8 mouse cellular contexts compared by ENCODE assay signal in the genomic region with DNA sequence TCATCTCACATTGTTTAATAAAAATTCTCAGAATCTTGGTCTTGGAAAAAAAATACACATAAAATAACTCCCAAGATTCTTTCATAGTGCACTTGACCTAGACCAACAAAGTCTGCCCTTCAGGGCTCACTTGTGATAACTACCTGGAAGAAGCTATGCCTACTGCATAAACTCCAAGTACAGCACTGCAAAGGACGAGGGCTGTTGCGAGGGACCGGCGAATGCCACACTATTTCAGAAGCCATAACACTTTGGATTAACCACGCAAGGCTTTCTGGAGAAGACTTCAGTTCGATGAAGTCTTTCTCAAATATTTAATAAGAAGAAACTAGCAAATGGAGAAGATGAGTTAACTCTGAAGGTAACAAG. TPM values are rescaled to one million over a fixed set of nuclear protein-coding genes. Genes with fewer than 3 reads are reported as not detected.
DNase-seq lines count a peak whose midpoint lies in the region; ATAC-seq and TF ChIP-seq lines count a peak whose summit lies in the region.

No protein-coding gene starts in this region.

- H3K4me3 ChIP-seq in heart, embryonic 13.5 days, result peak overlapping the region; percentile 74
- H3K4me3 ChIP-seq in MEL (ENCODE audit: control insufficient read depth in 1 of 2, insufficient read depth in 1 of 2, low read depth in 2 of 2, low read length in 2 of 2), result peak overlapping the region; percentile 37 to 57
- H3K4me3 ChIP-seq in heart, postnatal 0 days (ENCODE audit: low read depth, low read length), result peak overlapping the region; percentile 74

- TF ChIP-seq POLR2A in MEL (IDR thresholded peaks at IDR 0.05; ENCODE audit: control insufficient read depth in 1 of 2, insufficient read depth in 1 of 2, low read depth in 1 of 2, low read length in 2 of 2, poor library complexity in 1 of 2), result no peak

- peaks cover 5% of the 10 kb centered on the region for H3K4me1 ChIP-seq in heart, embryonic 13.5 days
- peaks cover 0 to 3% of the 10 kb centered on the region in 2 experiments; a peak in 2 of 4 replicates for H3K4me1 ChIP-seq in MEL (ENCODE audit: control insufficient read depth in 1 of 2, insufficient read depth in 2 of 2, low read length in 2 of 2)
- H3K4me1 ChIP-seq in heart, postnatal 0 days (ENCODE audit: control insufficient read depth, insufficient read depth), result no peaks in the 10 kb centered on the region

- H3K79me2 ChIP-seq in MEL (ENCODE audit: control insufficient read depth, insufficient read depth, low read length, poor library complexity), result peaks cover 5% of the 10 kb centered on the region

- WGBS in heart, embryonic 13.5 days, result 45% methylated on average over 6 of the region's 6 CpGs
- 41% methylated on average over 6 of the region's 6 CpGs for WGBS in heart, postnatal 0 days

- no peak for ATAC-seq in heart, embryonic 13.5 days (ENCODE audit: extremely low read depth, insufficient number of reproducible peaks, low FRiP score, low TSS enrichment)
- ATAC-seq in heart, postnatal 0 days (ENCODE audit: insufficient read depth, low read depth), result peak; percentile 24; the same call in 1 of the 2 replicates
- ATAC-seq in megakaryocyte, adult 5-6 weeks (ENCODE audit: poor library complexity, severe bottlenecking), result peak; percentile 26

- peaks cover 9% of the 10 kb centered on the region; the same call in 1 of the 2 replicates for H3K27me3 ChIP-seq in heart, embryonic 13.5 days (replicated peaks)
- no peaks in the 10 kb centered on the region for H3K27me3 ChIP-seq in MEL (ENCODE audit: control insufficient read depth in 1 of 2, insufficient read depth in 2 of 2, low read length in 2 of 2)
- no peaks in the 10 kb centered on the region for H3K27me3 ChIP-seq in heart, postnatal 0 days (ENCODE audit: control insufficient read depth, insufficient read depth, low read length)

- H3K36me3 ChIP-seq in heart, embryonic 13.5 days, result no peaks in the 10 kb centered on the region
- H3K36me3 ChIP-seq in MEL (ENCODE audit: control insufficient read depth in 1 of 2, insufficient read depth in 2 of 2, low read length in 2 of 2), result no peaks in the 10 kb centered on the region
- no peaks in the 10 kb centered on the region for H3K36me3 ChIP-seq in heart, postnatal 0 days (replicated peaks; ENCODE audit: control insufficient read depth, insufficient read depth, low read length)

- TF ChIP-seq RAD21 in MEL (IDR thresholded peaks at IDR 0.05; ENCODE audit: low read depth, low read length), result no peak

- no peaks in the 10 kb centered on the region for H3K9me3 ChIP-seq in heart, embryonic 13.5 days
- H3K9me3 ChIP-seq in MEL (replicated peaks; ENCODE audit: insufficient read depth, low read length), result no peaks in the 10 kb centered on the region
- no peaks in the 10 kb centered on the region for H3K9me3 ChIP-seq in heart, postnatal 0 days (replicated peaks; ENCODE audit: control insufficient read depth, low read length)

- no peak for TF ChIP-seq EP300 in MEL (IDR thresholded peaks at IDR 0.05; ENCODE audit: low read depth in 1 of 2, low read length in 2 of 2)
- no peak for TF ChIP-seq EP300 in heart, postnatal 0 days (IDR thresholded peaks at IDR 0.05; ENCODE audit: low read depth)

- DNase-seq in heart, adult 9 months (ENCODE audit: low spot score in 2 of 2), result no peak
- no peak for DNase-seq in MEL (ENCODE audit: low read depth, low spot score)
- DNase-seq in heart, postnatal 0 days (ENCODE audit: low spot score), result no peak
- DNase-seq in right cerebral cortex, postnatal 14 days, result no peak
- no peak for DNase-seq in right cerebral cortex, adult 18-20 months
- no peak for DNase-seq in frontal cortex, postnatal 25 days (ENCODE audit: low spot score in 2 of 2)

- H3K4me2 ChIP-seq in heart, embryonic 13.5 days, result peak overlapping the region; percentile 83
- peak overlapping the region; percentile 60 for H3K4me2 ChIP-seq in heart, postnatal 0 days (ENCODE audit: low read depth, low read length)

- peak overlapping the region; percentile 64; the same call in 1 of the 2 replicates for H3K9ac ChIP-seq in heart, embryonic 13.5 days
- H3K9ac ChIP-seq in MEL (ENCODE audit: control insufficient read depth, low read depth, low read length, poor library complexity, severe bottlenecking), result peak overlapping the region; percentile 52
- H3K9ac ChIP-seq in heart, postnatal 0 days (replicated peaks; ENCODE audit: low read depth, low read length), result no peak overlapping the region

- H3K27ac ChIP-seq in heart, embryonic 13.5 days (replicated peaks), result peak overlapping the region; percentile 78
- H3K27ac ChIP-seq in MEL (ENCODE audit: control insufficient read depth, low read depth, low read length), result peak overlapping the region; percentile 46
- H3K27ac ChIP-seq in heart, postnatal 0 days (ENCODE audit: low read depth), result peak overlapping the region; percentile 65

- TF ChIP-seq CTCF in MEL (IDR thresholded peaks at IDR 0.05 in 2 of 3, conservative IDR thresholded peaks at IDR 0.05 in 1 of 3; ENCODE audit: control insufficient read depth in 1 of 3, insufficient read depth in 1 of 3, low read depth in 2 of 3, low read length in 3 of 3, poor library complexity in 1 of 3, severe bottlenecking in 1 of 3), result no peak
- no peak for TF ChIP-seq CTCF in heart, postnatal 0 days (IDR thresholded peaks at IDR 0.05; ENCODE audit: low read depth)

TF ChIP-seq in MEL, 35 proteins besides CTCF, POLR2A, EP300 and RAD21:
- TF ChIP-seq MAZ (IDR thresholded peaks at IDR 0.05; ENCODE audit: low read depth, low read length), result no peak
- no peak for TF ChIP-seq SIN3A (IDR thresholded peaks at IDR 0.05; ENCODE audit: low read length)
- TF ChIP-seq ZKSCAN1 (IDR thresholded peaks at IDR 0.05; ENCODE audit: low read depth, low read length), result no peak
- TF ChIP-seq NELFE (IDR thresholded peaks at IDR 0.05; ENCODE audit: low read depth, low read length), result no peak
- TF ChIP-seq BHLHE40 (IDR thresholded peaks at IDR 0.05; ENCODE audit: borderline replicate concordance, low read depth, low read length), result no peak
- TF ChIP-seq ZMIZ1 (IDR thresholded peaks at IDR 0.05; ENCODE audit: low read depth, low read length), result no peak
- TF ChIP-seq ZC3H11A (IDR thresholded peaks at IDR 0.05; ENCODE audit: low read depth, low read length), result no peak
- TF ChIP-seq NRF1 (IDR thresholded peaks at IDR 0.05; ENCODE audit: insufficient read depth, low read depth, low read length, poor library complexity, severe bottlenecking), result no peak
- TF ChIP-seq MAX (IDR thresholded peaks at IDR 0.05; ENCODE audit: low read length), result no peak
- no peak for TF ChIP-seq GABPA (IDR thresholded peaks at IDR 0.05; ENCODE audit: low read depth, low read length)
- TF ChIP-seq POLR2AphosphoS5 (IDR thresholded peaks at IDR 0.05; ENCODE audit: borderline replicate concordance, low read depth, low read length), result no peak
- TF ChIP-seq MYB (IDR thresholded peaks at IDR 0.05; ENCODE audit: low read depth, low read length), result no peak
- no peak for TF ChIP-seq E2F4 (IDR thresholded peaks at IDR 0.05; ENCODE audit: borderline replicate concordance, low read depth, low read length)
- TF ChIP-seq ETS1 (IDR thresholded peaks at IDR 0.05; ENCODE audit: low read depth, low read length), result no peak
- no peak for TF ChIP-seq HCFC1 (IDR thresholded peaks at IDR 0.05; ENCODE audit: low read depth, low read length)
TF ChIP-seq in MEL: peak in this region for 0.

RNA-seq across cellular contexts. Expression of a gene that starts 0.4 kb away (rescaled TPM):
- polyA plus RNA-seq in heart, embryonic 13.5 days (2015; fragmentation: Nextera tagmentation; extraction: Ambion mirVana), result 4.6 and 5.0 TPM in 2 replicates
- total RNA-seq in MEL (2012; rRNA removed), result 6.1 and 6.6 TPM in 2 replicates
- polyA plus RNA-seq in MEL (2012; ENCODE audit: insufficient read depth in 1 of 2, insufficient read length in 2 of 2, low read depth in 1 of 2, low replicate concordance in 2 of 2, missing spikeins in 1 of 2), result 10 to 100 TPM in 1 of 2 experiments, 1 to 10 TPM in 1; 7.5 to 44.7 TPM
- 1.7 and 3.9 TPM in 2 replicates for total RNA-seq in heart, postnatal 0 days (2014; rRNA removed; ENCODE audit: low replicate concordance)
- polyA plus RNA-seq in heart, postnatal 0 days (2015; fragmentation: Nextera tagmentation; extraction: Ambion mirVana), result 4.9 and 5.6 TPM in 2 replicates
- 3.1 and 3.4 TPM in 2 replicates for total RNA-seq in megakaryocyte, adult 5-6 weeks (2015)
- total RNA-seq in megakaryocyte, adult 5-6 weeks (2017), result 1.1 and 1.7 TPM in 2 replicates
